Mouse (Mus musculus): ENCODE measurements around the gene Gm1979.
"Not testable (repeated sequence)": the region's sequence is repeated elsewhere in the genome, so short reads cannot be mapped to it uniquely, and the experiment has no call there.

The Gm1979 gene

GRCm38 (mm10) chr5:26004698-26005097 is at the start of gene Gm1979:
Gene Gm1979 (minus strand): TSS chr5:26004798.
- DNase-seq (ENCODE audit: low read depth, low spot score) = not testable (repeated sequence)

- not testable (repeated sequence) for DNase-seq (ENCODE audit: low read depth, low spot score)
Measured at GRCm38 (mm10) chr5:26039458-26039857, 34.9 kb upstream of the Gm1979 start, which contains the start of gene Speer4a. Gene Speer4a (minus strand): TSS chr5:26039558.

DNA sequence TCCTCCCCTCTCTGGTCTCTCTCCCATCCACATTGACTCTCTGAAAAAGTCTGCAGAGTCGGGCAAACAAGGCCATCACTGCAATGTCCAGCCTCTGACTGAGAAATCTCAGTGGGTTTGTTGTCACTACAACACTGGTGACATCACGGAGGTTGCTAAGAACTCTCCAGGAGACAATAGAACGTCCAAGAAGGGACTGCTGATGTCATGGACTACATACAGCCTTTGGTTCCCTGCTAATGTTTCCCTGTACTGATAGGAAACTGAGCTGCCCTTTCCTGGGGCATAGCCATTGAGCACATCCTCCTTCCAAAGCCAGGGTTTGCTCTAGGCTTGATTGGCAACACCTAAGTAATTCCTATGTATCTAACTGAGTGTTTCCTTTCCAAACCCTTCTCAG is 18.2 kb upstream of the Gm1979 start, which contains the start of gene Gm5862:
TSS of gene Gm5862 (minus strand) at position 101 of the 400 bp plus-strand sequence.
- DNase-seq (ENCODE audit: low read depth, low spot score) = not testable (repeated sequence)

DNA sequence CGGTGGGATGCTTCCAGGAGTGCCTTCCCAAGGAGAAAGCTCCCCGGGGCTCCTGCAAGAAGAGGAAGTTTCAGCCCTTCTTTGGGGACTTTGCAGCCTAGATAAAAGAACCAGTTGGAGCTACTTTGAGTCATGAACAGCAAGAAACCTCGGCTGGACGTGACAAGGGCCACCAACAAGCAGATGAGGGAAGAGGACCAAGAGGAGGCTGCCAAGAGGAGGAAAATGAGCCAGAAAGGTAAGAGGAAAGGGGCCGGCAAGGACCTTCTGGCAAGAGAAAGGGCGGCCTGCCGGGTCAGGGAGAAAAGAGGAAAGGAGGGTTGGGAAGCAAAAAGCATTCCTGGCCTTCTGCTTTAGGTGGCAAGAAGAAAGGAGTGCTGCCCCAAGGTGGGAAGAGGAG is 3.1 kb upstream of the Gm1979 start:
- DNase-seq (ENCODE audit: low read depth, low spot score) = not testable (repeated sequence)

GRCm38 (mm10) chr5:26006937-26007695 is 2.5 kb upstream of the Gm1979 start:
- peak; percentile 37 for DNase-seq (ENCODE audit: low read depth, low spot score)

DNA sequence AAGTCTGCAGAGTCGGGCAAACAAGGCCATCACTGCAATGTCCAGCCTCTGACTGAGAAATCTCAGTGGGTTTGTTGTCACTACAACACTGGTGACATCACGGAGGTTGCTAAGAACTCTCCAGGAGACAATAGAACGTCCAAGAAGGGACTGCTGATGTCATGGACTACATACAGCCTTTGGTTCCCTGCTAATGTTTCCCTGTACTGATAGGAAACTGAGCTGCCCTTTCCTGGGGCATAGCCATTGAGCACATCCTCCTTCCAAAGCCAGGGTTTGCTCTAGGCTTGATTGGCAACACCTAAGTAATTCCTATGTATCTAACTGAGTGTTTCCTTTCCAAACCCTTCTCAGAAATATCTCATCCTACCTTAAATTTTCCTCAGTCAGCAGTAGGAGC is 16.0 kb downstream of the Gm1979 start, which contains the start of gene Gm21698:
TSS of gene Gm21698 (minus strand) at position 101 of the 400 bp plus-strand sequence.
- DNase-seq (ENCODE audit: low read depth, low spot score) = not testable (repeated sequence)

- not testable (repeated sequence) for DNase-seq (ENCODE audit: low read depth, low spot score)
Measured at GRCm38 (mm10) chr5:25972563-25972962, 32.0 kb downstream of the Gm1979 start, which contains the start of gene Gm21680. Gene Gm21680 (minus strand): TSS chr5:25972663.

DNA sequence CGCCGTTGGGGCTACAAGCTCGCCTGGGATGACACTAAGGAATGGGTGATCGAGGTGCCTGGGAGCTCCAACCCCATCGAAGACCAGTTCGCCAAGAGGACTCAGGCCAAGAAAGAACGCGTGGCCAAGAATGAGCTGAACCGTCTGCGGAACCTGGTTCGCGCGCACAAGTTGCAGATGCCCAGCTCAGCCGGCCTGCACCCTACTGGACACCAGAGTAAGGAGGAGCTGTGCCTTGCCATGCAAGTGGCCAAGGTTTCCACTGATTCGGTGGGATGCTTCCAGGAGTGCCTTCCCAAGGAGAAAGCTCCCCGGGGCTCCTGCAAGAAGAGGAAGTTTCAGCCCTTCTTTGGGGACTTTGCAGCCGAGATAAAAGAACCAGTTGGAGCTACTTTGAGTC is 47.5 kb downstream of the Gm1979 start:
- not testable (repeated sequence) for DNase-seq (ENCODE audit: low read depth, low spot score)

GRCm38 (mm10) chr5:25956611-25957010 is 48.0 kb downstream of the Gm1979 start:
- peak; percentile 20 for DNase-seq (ENCODE audit: low read depth, low spot score)

- not testable (repeated sequence) for DNase-seq (ENCODE audit: low read depth, low spot score)
Measured at GRCm38 (mm10) chr5:25954317-25954716, 50.3 kb downstream of the Gm1979 start, which contains the start of gene Gm21671. Gene Gm21671 (minus strand): TSS chr5:25954417.

All from mesoderm, embryonic 11.5 days (tissue).